Mouse (Mus musculus) urinary bladder, adult 2 months (tissue): ENCODE data around the gene Prpf31. TPM values are rescaled to one million over a fixed set of nuclear protein-coding genes. Genes with fewer than 3 reads are reported as not detected.
A peak's percentile ranks its signal among the peaks of the same experiment; 100 is the strongest.

Source experiments
- DNase-seq: peaks from one replicate; pipeline ENCODE4 v3.0.0; 2022; ENCODE audit warnings: low spot score
- polyA plus RNA-seq: library from polyadenylated mRNA; depleted of rRNA; stranded (reverse); fragments of >200 nt; gene quantifications from 2 replicates; pipeline ENCODE4 v1.2.3, GENCODE M21; 2012

Prpf31 gene
- polyA plus RNA-seq, 1 experiment: 43.2 TPM

GRCm38 (mm10) chr7:3629030-3629429 lies 755 bp upstream of the Prpf31 start:
- DNase-seq: no peak

GRCm38 (mm10) chr7:3630478-3630815 lies 662 bp downstream of the Prpf31 start:
- DNase-seq: no peak

GRCm38 (mm10) chr7:3643412-3643811 lies 13.6 kb downstream of the Prpf31 start:
- no peak for DNase-seq

- DNase-seq: no peak
Measured at GRCm38 (mm10) chr7:3643843-3644242, 14.1 kb downstream of the Prpf31 start.

- DNase-seq: no peak
Measured at GRCm38 (mm10) chr7:3644348-3644671, 14.5 kb downstream of the Prpf31 start.

GRCm38 (mm10) chr7:3644672-3645487 lies 15.1 kb downstream of the Prpf31 start, which contains the start of gene Cnot3:
Cnot3 (plus strand) TSS chr7:3645268.
- peak; percentile 91 for DNase-seq

GRCm38 (mm10) chr7:3645488-3646025 lies 15.8 kb downstream of the Prpf31 start:
- DNase-seq: no peak

GRCm38 (mm10) chr7:3646188-3646587 lies 16.4 kb downstream of the Prpf31 start:
- no peak for DNase-seq

GRCm38 (mm10) chr7:3646641-3647040 lies 16.9 kb downstream of the Prpf31 start:
- no peak for DNase-seq

GRCm38 (mm10) chr7:3656966-3657365 lies 27.2 kb downstream of the Prpf31 start:
- no peak for DNase-seq

- DNase-seq: no peak
Measured at GRCm38 (mm10) chr7:3658578-3658977, 28.8 kb downstream of the Prpf31 start.

- DNase-seq: no peak
Measured at GRCm38 (mm10) chr7:3664524-3665214, 34.9 kb downstream of the Prpf31 start.

- peak; percentile 86 for DNase-seq
Measured at GRCm38 (mm10) chr7:3665215-3666114, 35.7 kb downstream of the Prpf31 start, which contains the start of gene Leng1. Leng1 (minus strand) TSS chr7:3665840.

- no peak for DNase-seq
Measured at GRCm38 (mm10) chr7:3666921-3667391, 37.2 kb downstream of the Prpf31 start.

GRCm38 (mm10) chr7:3674507-3675227 lies 44.9 kb downstream of the Prpf31 start:
- peak; percentile 53 for DNase-seq

- no peak for DNase-seq
Measured at GRCm38 (mm10) chr7:3675228-3675548, 45.4 kb downstream of the Prpf31 start.

GRCm38 (mm10) chr7:3676371-3676770 lies 46.6 kb downstream of the Prpf31 start:
- DNase-seq: no peak

- DNase-seq: peak; percentile 49
Measured at GRCm38 (mm10) chr7:3677342-3677741, 47.6 kb downstream of the Prpf31 start, which contains the start of gene Tmc4. Tmc4 (minus strand) TSS chr7:3677553.

- DNase-seq: no peak
Measured at GRCm38 (mm10) chr7:3683908-3684550, 54.2 kb downstream of the Prpf31 start.

GRCm38 (mm10) chr7:3684698-3685097 lies 54.9 kb downstream of the Prpf31 start:
- DNase-seq: no peak
